Mouse (Mus musculus): ENCODE measurements around the gene Mat2b.
A peak's percentile ranks its signal among the peaks of the same experiment; 100 is the strongest.
"Not testable (repeated sequence)": the region's sequence is repeated elsewhere in the genome, so short reads cannot be mapped to it uniquely, and the experiment has no call there.

Mat2b gene

GRCm38 (mm10) chr11:40695103-40695502, at the start of gene Mat2b:
TSS of gene Mat2b (minus strand) at chr11:40695203.
- DNase-seq (ENCODE audit: extremely low spot score, low spot score) = no peak

- DNase-seq (ENCODE audit: extremely low spot score, low spot score) = no peak
Observed at GRCm38 (mm10) chr11:40744348-40744747, 49.3 kb upstream of the Mat2b start.

GRCm38 (mm10) chr11:40741605-40742262, 46.7 kb upstream of the Mat2b start:
- DNase-seq (ENCODE audit: extremely low spot score, low spot score) = no peak

GRCm38 (mm10) chr11:40737369-40737768, 42.4 kb upstream of the Mat2b start:
- no peak for DNase-seq (ENCODE audit: extremely low spot score, low spot score)

GRCm38 (mm10) chr11:40734251-40734752, 39.3 kb upstream of the Mat2b start:
- DNase-seq (ENCODE audit: extremely low spot score, low spot score) = no peak

- DNase-seq (ENCODE audit: extremely low spot score, low spot score) = peak; percentile 91
Observed at GRCm38 (mm10) chr11:40733339-40734174, 38.6 kb upstream of the Mat2b start, which contains the start of the genes Hmmr and Nudcd2. TSS of gene Hmmr (minus strand) at chr11:40733422. TSS of gene Nudcd2 (plus strand) at chr11:40733667.

GRCm38 (mm10) chr11:40732997-40733338, 38.0 kb upstream of the Mat2b start:
- no peak for DNase-seq (ENCODE audit: extremely low spot score, low spot score)

GRCm38 (mm10) chr11:40718324-40718723, 23.3 kb upstream of the Mat2b start:
- no peak for DNase-seq (ENCODE audit: extremely low spot score, low spot score)

GRCm38 (mm10) chr11:40715524-40715923, 20.5 kb upstream of the Mat2b start:
- no peak for DNase-seq (ENCODE audit: extremely low spot score, low spot score)

GRCm38 (mm10) chr11:40713858-40714257, 18.9 kb upstream of the Mat2b start:
- no peak for DNase-seq (ENCODE audit: extremely low spot score, low spot score)

GRCm38 (mm10) chr11:40709899-40710298, 14.9 kb upstream of the Mat2b start:
- not testable (repeated sequence) for DNase-seq (ENCODE audit: extremely low spot score, low spot score)

- peak; percentile 68 for DNase-seq (ENCODE audit: extremely low spot score, low spot score)
Observed at GRCm38 (mm10) chr11:40694311-40695087, 504 bp downstream of the Mat2b start.

GRCm38 (mm10) chr11:40693366-40693951, 1.5 kb downstream of the Mat2b start:
- peak; percentile 51 for DNase-seq (ENCODE audit: extremely low spot score, low spot score)

GRCm38 (mm10) chr11:40692511-40693365, 2.3 kb downstream of the Mat2b start:
- peak; percentile 94 for DNase-seq (ENCODE audit: extremely low spot score, low spot score)

GRCm38 (mm10) chr11:40692101-40692509, 2.9 kb downstream of the Mat2b start:
- DNase-seq (ENCODE audit: extremely low spot score, low spot score) = no peak

GRCm38 (mm10) chr11:40690444-40691127, 4.4 kb downstream of the Mat2b start:
- no peak for DNase-seq (ENCODE audit: extremely low spot score, low spot score)

GRCm38 (mm10) chr11:40683295-40683694, 11.7 kb downstream of the Mat2b start:
- no peak for DNase-seq (ENCODE audit: extremely low spot score, low spot score)

GRCm38 (mm10) chr11:40682456-40682855, 12.5 kb downstream of the Mat2b start:
- no peak for DNase-seq (ENCODE audit: extremely low spot score, low spot score)

- DNase-seq (ENCODE audit: extremely low spot score, low spot score) = no peak
Observed at GRCm38 (mm10) chr11:40677169-40677568, 17.8 kb downstream of the Mat2b start.
